Mouse (Mus musculus) frontal cortex, adult 2 months (tissue): ENCODE measurements around the gene Myog. TPM values are rescaled to one million over a fixed set of nuclear protein-coding genes. Genes with fewer than 3 reads are reported as not detected.

Experiments used
- DNase-seq, 2 experiments: peaks; one replicate each; pipeline ENCODE4 v3.0.0; 2022; ENCODE audit warnings: low spot score in 1 of 2; ENCODE audit errors: extremely low spot score in 1 of 2
- polyA plus RNA-seq: library from polyadenylated mRNA; depleted of rRNA; stranded (reverse); fragments of >200 nt; gene quantifications from 2 replicates; pipeline ENCODE4 v1.2.3, GENCODE M21; 2012

The Myog gene
- polyA plus RNA-seq, 1 experiment: 0.14 TPM

GRCm38 (mm10) chr1:134318261-134318660 is 28.5 kb downstream of the Myog start:
- DNase-seq: no peak

GRCm38 (mm10) chr1:134320691-134321301 is 31.0 kb downstream of the Myog start:
- no peak for DNase-seq

- DNase-seq: peak in 1 of 2 experiments; percentile 67
Measured at GRCm38 (mm10) chr1:134322591-134322990, 32.8 kb downstream of the Myog start.

DNA sequence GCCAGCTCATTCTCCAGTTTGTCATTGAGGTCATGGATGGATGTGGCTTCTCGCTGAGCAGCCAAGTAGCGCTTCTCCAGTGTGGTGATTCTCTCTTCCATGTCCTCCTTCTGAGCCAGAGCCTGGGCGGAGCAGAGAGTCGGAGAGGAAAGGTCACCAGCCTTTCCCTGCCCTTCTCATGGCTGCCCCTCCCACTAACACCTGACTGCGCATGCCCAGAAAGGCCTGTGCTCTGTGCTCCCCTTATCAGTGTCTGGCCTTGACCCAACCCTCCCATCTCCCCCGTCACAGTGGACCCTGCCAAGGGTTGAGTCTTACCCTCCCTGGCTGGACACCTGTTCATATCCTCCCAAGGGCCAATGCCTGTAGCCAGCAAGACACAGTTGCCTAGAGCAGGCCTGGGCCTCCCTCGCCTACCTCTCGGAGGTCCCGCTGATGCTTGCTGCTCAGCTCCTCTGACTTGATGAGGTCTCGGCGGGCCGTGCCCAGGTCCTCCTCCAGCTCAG is 37.1 kb downstream of the Myog start:
- DNase-seq: no peak

- peak in 1 of 2 experiments; percentile 92 for DNase-seq
Measured at GRCm38 (mm10) chr1:134331879-134332635, 42.3 kb downstream of the Myog start.

- peak; percentile 74 to 84 for DNase-seq
Measured at GRCm38 (mm10) chr1:134332770-134333271, 43.0 kb downstream of the Myog start, which contains the start of gene Ppfia4. TSS of gene Ppfia4 (minus strand) at chr1:134332928.

GRCm38 (mm10) chr1:134333371-134334110 is 43.8 kb downstream of the Myog start:
- DNase-seq: no peak

GRCm38 (mm10) chr1:134334111-134334827 is 44.5 kb downstream of the Myog start:
- DNase-seq: no peak

DNA sequence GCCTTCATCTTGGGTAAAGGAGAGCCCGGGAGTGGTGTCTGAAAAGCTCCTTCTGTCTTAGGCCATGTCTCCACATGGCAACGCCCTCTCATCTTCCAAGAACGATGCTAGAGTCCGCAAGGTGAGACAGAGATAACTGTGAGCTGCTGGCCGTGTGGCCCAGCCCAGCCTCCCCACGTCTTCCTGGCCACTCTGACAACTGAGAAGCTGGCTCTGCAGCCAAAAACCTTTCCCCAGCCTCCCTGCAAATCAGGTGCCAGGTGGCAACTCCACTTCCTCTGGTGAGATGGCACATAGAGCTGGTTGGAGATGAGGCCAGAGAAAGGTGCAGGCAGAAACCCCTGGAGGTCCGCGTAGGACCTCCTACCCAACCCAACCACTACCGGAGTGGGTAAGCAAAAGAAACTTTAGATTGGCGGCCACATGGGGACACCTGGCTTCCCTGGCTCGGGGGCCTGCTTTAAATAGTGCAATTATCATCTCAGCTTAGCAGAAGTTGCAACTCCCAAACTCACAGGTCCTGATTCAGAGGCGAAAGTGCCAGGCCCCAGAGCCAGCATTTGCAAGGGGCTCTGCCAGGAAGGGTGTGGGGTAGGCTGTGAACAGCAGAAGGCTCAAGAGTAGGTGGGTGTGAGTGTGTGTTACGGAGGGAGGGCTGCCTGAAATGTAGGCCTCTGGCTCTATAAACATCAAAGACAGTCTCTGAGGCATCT is 45.6 kb downstream of the Myog start:
- DNase-seq: peak; percentile 65 to 75

DNA sequence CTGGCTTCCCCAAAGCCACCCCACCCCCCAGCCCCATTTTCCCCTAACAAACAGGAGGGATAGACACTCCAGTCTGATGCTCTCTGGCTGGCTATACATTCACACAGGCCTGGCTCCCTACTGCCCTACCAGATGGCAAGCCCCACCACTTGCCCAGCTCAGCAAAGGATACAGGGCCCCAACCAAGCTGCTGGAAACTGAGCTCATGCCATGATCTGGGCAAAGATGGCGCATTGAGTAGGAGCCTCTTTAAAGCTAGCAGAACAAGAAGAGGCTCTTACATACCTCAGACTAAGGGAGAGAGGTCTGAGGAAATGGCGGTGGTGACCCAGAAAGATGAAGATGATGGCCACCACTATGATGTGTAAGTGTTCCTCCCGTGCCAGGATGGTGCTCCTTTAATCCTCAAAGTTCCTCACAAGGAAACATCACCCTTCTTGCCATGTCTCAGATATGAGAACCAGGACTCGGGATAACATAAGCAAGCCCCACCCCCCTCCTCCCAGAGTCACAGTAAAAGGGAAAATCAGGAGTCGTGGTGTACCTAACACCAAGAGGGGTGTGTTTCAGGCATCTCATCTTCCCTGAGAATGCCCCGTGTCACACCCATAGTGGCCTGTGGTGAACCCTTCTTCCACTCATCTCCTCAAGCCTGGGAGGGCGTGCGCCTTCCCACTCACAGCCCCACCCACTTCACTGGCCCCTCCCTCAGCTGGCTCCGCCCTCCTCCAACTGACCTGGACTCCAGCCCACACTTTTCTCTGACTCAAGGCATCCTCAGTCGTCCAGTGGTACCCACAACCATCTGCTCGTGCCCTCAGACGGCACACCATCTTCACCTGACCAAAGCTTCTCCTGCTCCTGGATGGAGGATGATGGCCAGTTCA is 46.4 kb downstream of the Myog start:
- no peak for DNase-seq

- no peak for DNase-seq
Measured at GRCm38 (mm10) chr1:134336958-134337710, 47.3 kb downstream of the Myog start.

GRCm38 (mm10) chr1:134339162-134339561 is 49.4 kb downstream of the Myog start:
- DNase-seq: no peak

DNA sequence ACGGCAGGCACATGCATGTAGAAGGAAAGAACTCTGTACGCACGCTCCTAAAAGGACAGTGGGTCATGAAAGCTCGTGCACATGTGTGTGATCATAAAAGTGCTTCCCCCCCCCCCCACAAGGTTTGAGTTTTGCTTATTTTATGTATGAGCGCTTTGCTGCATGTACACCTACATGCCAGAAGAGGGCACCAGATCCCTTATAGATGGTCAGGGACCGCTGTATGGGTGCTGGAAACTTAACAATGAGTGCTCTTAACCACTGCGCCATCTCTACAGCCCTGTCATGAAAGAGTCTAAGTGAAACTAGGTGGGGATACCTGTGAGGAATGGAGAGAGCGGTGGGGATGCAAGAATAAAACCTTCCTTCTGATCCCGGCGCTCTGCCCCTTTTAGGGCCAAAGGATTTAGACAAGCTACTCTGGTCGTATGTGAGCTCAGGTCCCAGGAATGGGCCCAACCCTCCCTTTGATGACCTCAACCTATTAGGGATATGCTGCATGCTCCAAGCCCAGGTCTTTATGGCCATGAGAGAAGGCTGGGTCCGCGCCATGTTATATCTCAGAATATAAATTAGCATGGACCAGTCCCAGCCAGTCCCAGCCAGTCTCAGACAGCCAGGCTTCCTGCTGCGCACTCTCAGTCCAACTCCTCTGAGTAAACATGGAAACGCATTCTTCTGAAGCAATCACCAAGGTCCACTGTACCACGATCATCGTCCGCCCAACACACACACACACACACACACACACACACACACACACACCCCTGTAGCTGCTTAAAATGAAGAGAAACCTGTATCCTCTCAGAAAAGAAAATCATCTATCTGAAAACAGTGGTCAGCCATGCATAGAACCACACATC is 50.2 kb downstream of the Myog start:
- DNase-seq: no peak

DNA sequence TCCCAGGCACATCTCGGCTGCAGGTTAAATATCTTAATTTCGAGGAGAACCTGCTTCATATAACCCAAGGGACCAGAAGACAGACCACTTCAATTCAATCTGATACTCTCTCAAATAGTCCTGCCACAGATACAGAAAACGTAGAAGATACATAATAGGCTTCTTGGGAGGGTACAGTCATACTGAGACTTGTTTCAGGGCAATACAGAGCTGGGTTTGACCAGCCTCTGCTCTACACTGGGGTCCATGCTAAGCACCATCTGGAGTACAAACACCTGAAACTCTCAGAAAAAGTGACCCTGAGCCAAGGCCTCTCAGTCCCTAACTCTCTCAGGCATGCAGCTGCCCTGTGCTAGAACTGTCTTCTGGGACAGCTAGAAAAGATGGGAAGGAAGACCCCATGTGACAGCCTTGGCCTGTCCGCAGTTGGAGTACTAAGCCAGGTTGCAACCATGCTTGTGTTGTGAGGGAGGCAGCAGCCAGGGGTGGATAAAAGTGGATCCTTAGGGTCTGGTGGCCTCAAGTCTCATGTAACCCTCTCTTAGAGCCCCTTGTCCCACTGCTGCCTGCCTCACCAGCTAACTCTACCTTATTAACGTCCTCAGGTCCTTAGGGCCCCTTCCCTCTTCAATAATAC is 52.0 kb downstream of the Myog start:
- DNase-seq: no peak
